Mouse (Mus musculus): ENCODE measurements around the gene Denr.

DNA sequence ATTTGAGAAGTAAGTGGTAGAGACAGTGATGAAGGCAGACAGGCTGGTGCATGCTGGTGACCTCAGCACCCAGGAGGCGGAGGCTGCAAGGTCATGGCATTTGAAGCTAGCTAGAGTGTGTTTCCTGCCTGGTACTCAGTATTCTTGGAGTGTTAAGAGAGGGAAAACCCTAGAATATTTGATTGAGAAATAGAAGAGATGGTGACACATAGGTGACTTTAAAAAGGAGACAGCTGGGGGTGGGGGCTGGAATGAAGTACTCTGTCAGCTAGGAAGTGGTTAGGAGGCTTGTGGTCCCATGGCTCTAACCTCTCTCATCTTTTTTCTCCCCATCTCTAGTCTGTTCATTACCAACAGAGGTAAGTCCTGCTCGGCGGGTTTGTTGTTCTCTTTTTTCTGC lies 7.9 kb downstream of the Denr start:
- TF ChIP-seq GATA1 (IDR thresholded peaks at IDR 0.05; ENCODE audit: borderline replicate concordance, low read length): no peak
- TF ChIP-seq FLI1 (IDR thresholded peaks at IDR 0.05; ENCODE audit: low read length): no peak
